Mouse (Mus musculus) intestine, embryonic 14.5 days (tissue): Measurements from ENCODE around the gene Trir. TPM values are rescaled to one million over a fixed set of nuclear protein-coding genes. Genes with fewer than 3 reads are reported as not detected.

ENCODE experiments used
- ATAC-seq: fragments of 200-750 bp; cut with Nextera tagmentation; replicated peaks from 2 replicates; pipeline ENCODE4 v1.8.0; 2017; ENCODE audit warnings: low read depth, moderate number of reproducible peaks, moderate TSS enrichment, moderate library complexity; ENCODE audit not compliant: low FRiP score, low TSS enrichment
- DNase-seq: peaks from one replicate; pipeline ENCODE4 v3.0.0-alpha.2; 2018; ENCODE audit warnings: low spot score
- H3K27ac ChIP-seq: fragments of 300-500 bp; sonication (generic); 2 replicates; pipeline ENCODE4 v1.5.1; 2014; ENCODE audit warnings: low read depth, mild to moderate bottlenecking, control low read depth
- H3K27me3 ChIP-seq: fragments of 300-500 bp; sonication (generic); replicated peaks from 2 replicates; pipeline ENCODE4 v1.6.1; 2014; ENCODE audit warnings: low read length, control low read depth; ENCODE audit not compliant: control insufficient read depth, insufficient read depth
- H3K36me3 ChIP-seq: fragments of 300-500 bp; sonication (generic); 2 replicates; pipeline ENCODE4 v1.6.1; 2014; ENCODE audit warnings: low read length, control low read depth; ENCODE audit not compliant: control insufficient read depth, insufficient read depth
- H3K4me1 ChIP-seq: fragments of 300-500 bp; sonication (generic); replicated peaks from 2 replicates; pipeline ENCODE4 v1.6.1; 2014; ENCODE audit warnings: low read length, control low read depth, mixed read lengths; ENCODE audit not compliant: control insufficient read depth, insufficient read depth
- H3K4me2 ChIP-seq: fragments of 300-500 bp; sonication (generic); 2 replicates; pipeline ENCODE4 v1.6.1; 2014; ENCODE audit warnings: low read length
- H3K4me3 ChIP-seq: fragments of 300-500 bp; sonication (generic); 2 replicates; pipeline ENCODE4 v1.5.1; 2014; ENCODE audit warnings: low read depth, low read length, control low read depth, mixed read lengths
- H3K9ac ChIP-seq: fragments of 300-500 bp; sonication (generic); 2 replicates; pipeline ENCODE4 v1.6.1; 2014; ENCODE audit warnings: mild to moderate bottlenecking, low read length
- H3K9me3 ChIP-seq: fragments of 300-500 bp; sonication (generic); 2 replicates; pipeline ENCODE4 v1.6.1; 2016; ENCODE audit warnings: low read length, control low read depth; ENCODE audit not compliant: control insufficient read depth
- WGBS: fragments of 180-500 bp; shearing (Covaris S2); extraction: QIAGEN DNeasy Blood & Tissue Kit; methylation state at CpG from one replicate; pipeline ENCODE4 v1.1.7; 2014; 5-methylcytosine and 5-hydroxymethylcytosine counted together
- polyA plus RNA-seq: library from polyadenylated mRNA; unstranded; fragments of >200 nt; fragmentation: Nextera tagmentation; extraction: Ambion mirVana; gene quantifications from 2 replicates; pipeline ENCODE4 v1.2.1, GENCODE M21; 2014

The Trir gene
- polyA plus RNA-seq, 1 experiment from 2014 or later = 143 TPM

- no peak overlapping the region for H3K4me2 ChIP-seq
- H3K9me3 ChIP-seq = no peaks in the 10 kb centered on the region
- no peak for DNase-seq
- peaks cover 19% of the 10 kb centered on the region; the same call in 1 of the 2 replicates for H3K36me3 ChIP-seq
- no peak for ATAC-seq
- H3K9ac ChIP-seq = no peak overlapping the region
- no peaks in the 10 kb centered on the region for H3K4me1 ChIP-seq
- no peak overlapping the region for H3K4me3 ChIP-seq
- no peak overlapping the region for H3K27ac ChIP-seq
- 97% methylated on average over 2 of the region's 2 CpGs for WGBS
- no peaks in the 10 kb centered on the region for H3K27me3 ChIP-seq
Measured at GRCm38 (mm10) chr8:85067155-85067554, 40.5 kb downstream of the Trir start.

- DNase-seq (no peak), ATAC-seq (no peak)
- no peak within 1 kb of the TSS for H3K9ac ChIP-seq
Measured at GRCm38 (mm10) chr8:85067982-85068381, 41.4 kb downstream of the Trir start, which contains the start of gene Gm5741. Gm5741 (minus strand) TSS chr8:85067982.

GRCm38 (mm10) chr8:85071041-85071440 is 44.4 kb downstream of the Trir start:
- H3K4me3 ChIP-seq = peak overlapping the region; percentile 94
- H3K4me1 ChIP-seq = no peaks in the 10 kb centered on the region; the same call in 1 of the 2 replicates
- no peaks in the 10 kb centered on the region for H3K27me3 ChIP-seq
- H3K9ac ChIP-seq = peak overlapping the region; percentile 93
- ATAC-seq (no peak), DNase-seq (no peak)
- WGBS = 85% methylated on average over 5 of the region's 5 CpGs
- peak overlapping the region; percentile 97 for H3K27ac ChIP-seq
- peak overlapping the region; percentile 79 for H3K4me2 ChIP-seq
- peaks cover 35% of the 10 kb centered on the region for H3K36me3 ChIP-seq
- no peaks in the 10 kb centered on the region for H3K9me3 ChIP-seq

More at GRCm38 (mm10) chr8:85067982-85068381, 41.4 kb downstream of the Trir start, which contains the start of gene Gm5741:
- Histone ChIP-seq H3K27ac (no peak within 1 kb of the TSS), H3K4me2 (no peak within 1 kb of the TSS), H3K27me3 (no peaks in the 10 kb centered on the region), H3K4me1 (no peaks in the 10 kb centered on the region; the same call in 1 of the 2 replicates), H3K36me3 (peaks cover 19% of the 10 kb centered on the region; the same call in 1 of the 2 replicates), H3K4me3 (no peak within 1 kb of the TSS), H3K9me3 (no peaks in the 10 kb centered on the region)

GRCm38 (mm10) chr8:85071514-85072281 is 45.1 kb downstream of the Trir start, which contains the start of gene Dhps:
Dhps (plus strand) TSS chr8:85071757.
- H3K4me2 ChIP-seq = peak within 1 kb of the TSS; percentile 79
- H3K4me1 ChIP-seq = no peaks in the 10 kb centered on the region; the same call in 1 of the 2 replicates
- H3K4me3 ChIP-seq = peak within 1 kb of the TSS; percentile 94
- no peaks in the 10 kb centered on the region for H3K27me3 ChIP-seq
- peak; percentile 84 for ATAC-seq
- peak; percentile 93 for DNase-seq
- under 1% methylated on average over 68 of the region's 68 CpGs for WGBS
- peaks cover 35% of the 10 kb centered on the region for H3K36me3 ChIP-seq
- peak within 1 kb of the TSS; percentile 97 for H3K27ac ChIP-seq
- peak within 1 kb of the TSS; percentile 93 for H3K9ac ChIP-seq
- no peaks in the 10 kb centered on the region for H3K9me3 ChIP-seq

GRCm38 (mm10) chr8:85072364-85072929 is 45.8 kb downstream of the Trir start:
- H3K9ac ChIP-seq = peak overlapping the region; percentile 93
- no peaks in the 10 kb centered on the region; the same call in 1 of the 2 replicates for H3K4me1 ChIP-seq
- ATAC-seq (no peak), DNase-seq (no peak)
- no peaks in the 10 kb centered on the region for H3K9me3 ChIP-seq
- no peaks in the 10 kb centered on the region for H3K27me3 ChIP-seq
- H3K36me3 ChIP-seq = peaks cover 36% of the 10 kb centered on the region
- peak overlapping the region; percentile 79 for H3K4me2 ChIP-seq
- H3K27ac ChIP-seq = peak overlapping the region; percentile 97; the same call in 1 of the 2 replicates
- peak overlapping the region; percentile 94 for H3K4me3 ChIP-seq
- WGBS = 36% methylated on average over 9 of the region's 9 CpGs

- H3K4me3 ChIP-seq = no peak overlapping the region
- DNase-seq = no peak
- peaks cover 41% of the 10 kb centered on the region for H3K36me3 ChIP-seq
- WGBS = 92% methylated on average over 15 of the region's 15 CpGs
- no peak overlapping the region for H3K4me2 ChIP-seq
- no peak overlapping the region for H3K9ac ChIP-seq
- no peaks in the 10 kb centered on the region for H3K27me3 ChIP-seq
- no peaks in the 10 kb centered on the region; the same call in 1 of the 2 replicates for H3K4me1 ChIP-seq
- H3K9me3 ChIP-seq = no peaks in the 10 kb centered on the region
- no peak for ATAC-seq
- no peak overlapping the region for H3K27ac ChIP-seq
Measured at GRCm38 (mm10) chr8:85073041-85073612, 46.5 kb downstream of the Trir start.

- Histone ChIP-seq H3K4me1 (no peaks in the 10 kb centered on the region; the same call in 1 of the 2 replicates), H3K4me2 (no peak overlapping the region), H3K27me3 (no peaks in the 10 kb centered on the region), H3K36me3 (peaks cover 52% of the 10 kb centered on the region), H3K9ac (no peak overlapping the region), H3K9me3 (no peaks in the 10 kb centered on the region), H3K4me3 (no peak overlapping the region), H3K27ac (no peak overlapping the region)
- 68% methylated on average over 10 of the region's 10 CpGs for WGBS
- ATAC-seq (no peak), DNase-seq (no peak)
Measured at GRCm38 (mm10) chr8:85074167-85074566, 47.5 kb downstream of the Trir start.

- H3K4me2 ChIP-seq = no peak overlapping the region
- H3K4me1 ChIP-seq = peaks cover 2% of the 10 kb centered on the region
- H3K9me3 ChIP-seq = no peaks in the 10 kb centered on the region
- ATAC-seq (no peak), DNase-seq (no peak)
- H3K4me3 ChIP-seq = no peak overlapping the region
- peaks cover 54% of the 10 kb centered on the region for H3K36me3 ChIP-seq
- H3K27me3 ChIP-seq = no peaks in the 10 kb centered on the region
- H3K27ac ChIP-seq = no peak overlapping the region
- 85% methylated on average over 10 of the region's 10 CpGs for WGBS
- H3K9ac ChIP-seq = no peak overlapping the region
Measured at GRCm38 (mm10) chr8:85074617-85075016, 48.0 kb downstream of the Trir start.
